Mouse (Mus musculus) cerebellum, adult 8-10 months (tissue): Measurements from ENCODE around the gene Slc10a2.
"Not testable (repeated sequence)": the region's sequence is repeated elsewhere in the genome, so short reads cannot be mapped to it uniquely, and the experiment has no call there.

Experiments used
- DNase-seq: peaks from one replicate; pipeline ENCODE4 v3.0.0; 2022

Slc10a2 gene

DNA sequence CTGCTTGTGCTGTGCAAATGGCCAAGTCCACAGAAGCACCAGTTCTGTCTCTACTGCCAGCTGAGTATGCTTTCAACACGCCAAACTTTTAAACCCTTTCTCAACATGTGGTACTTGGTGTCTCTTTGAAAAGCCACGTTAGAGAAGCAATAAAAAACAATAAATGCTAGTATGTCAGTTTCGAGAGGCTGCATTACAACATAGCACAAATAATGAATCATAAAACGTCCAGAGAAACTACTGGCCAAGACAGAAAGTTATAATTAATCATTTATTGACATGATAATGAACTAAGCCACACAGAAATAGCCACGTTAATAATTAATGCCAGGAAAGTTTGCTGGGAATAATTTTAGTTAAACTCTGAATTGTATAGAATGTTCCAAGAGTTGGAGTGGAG is at the start of gene Slc10a2:
Gene Slc10a2 (minus strand): TSS at position 166 of the 400 bp plus-strand sequence.
- DNase-seq = no peak

DNA sequence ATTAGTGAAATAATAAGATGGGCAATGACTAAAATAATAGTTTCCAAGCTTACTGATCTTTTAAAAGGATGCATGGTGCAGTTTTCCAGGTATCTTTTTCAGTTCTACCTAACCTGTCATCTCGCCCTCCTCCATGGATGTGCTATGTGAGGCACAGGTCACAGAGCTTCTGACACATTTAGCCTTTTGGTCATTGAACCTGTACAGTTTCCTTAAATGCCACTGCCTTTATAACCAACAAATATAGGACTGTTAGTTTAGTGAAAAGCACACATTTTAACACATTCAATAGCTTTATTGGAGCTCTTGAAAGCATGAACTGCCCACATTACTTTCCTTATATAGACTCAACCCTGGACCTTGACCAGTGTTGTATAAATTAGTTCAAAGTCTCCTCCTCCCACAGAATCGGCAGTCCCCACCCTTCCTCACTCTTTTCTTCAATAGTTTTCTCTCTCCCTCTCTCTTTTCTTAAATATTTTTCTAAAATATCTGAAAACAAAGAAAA is 24.2 kb upstream of the Slc10a2 start:
- DNase-seq = no peak

DNA sequence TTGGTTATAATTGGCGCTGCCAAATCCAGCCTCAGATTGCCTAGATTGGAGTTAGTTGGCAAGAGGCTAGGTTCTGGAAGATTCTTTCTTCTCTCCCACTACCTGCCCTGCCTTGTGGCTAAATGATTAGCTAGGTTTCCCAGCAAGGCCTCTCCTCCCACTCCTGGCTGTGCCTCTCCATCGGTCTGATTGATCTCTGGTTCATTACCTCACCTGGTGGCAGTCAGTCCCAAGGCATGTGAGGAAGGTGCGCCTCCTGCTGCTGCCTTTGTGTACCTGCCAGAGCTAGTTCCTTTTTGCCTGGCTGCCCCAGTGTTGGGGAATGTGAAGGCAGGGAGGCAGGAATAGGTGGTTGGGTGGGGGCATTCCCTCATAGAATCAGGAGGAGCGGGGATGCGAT is 1.7 kb upstream of the Slc10a2 start:
- no peak for DNase-seq

DNA sequence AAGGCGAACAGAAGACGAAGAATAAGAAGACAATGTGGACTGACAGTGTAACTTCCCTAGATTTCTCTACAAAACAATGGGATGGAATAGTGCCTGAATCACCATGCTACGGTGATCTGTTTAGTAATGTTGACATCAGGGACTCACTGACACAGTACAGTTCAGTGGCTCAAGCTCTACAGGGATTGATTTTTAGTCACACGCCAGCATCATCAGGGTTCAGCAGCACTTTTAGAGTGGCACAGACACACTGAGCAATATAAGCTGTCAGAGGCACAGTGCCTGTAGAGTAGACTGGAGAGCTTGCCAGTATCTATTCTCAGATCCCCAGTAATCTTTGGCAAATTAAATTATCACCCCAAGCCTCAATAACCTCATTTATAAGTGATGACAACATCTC is 9.8 kb downstream of the Slc10a2 start:
- DNase-seq = no peak

DNA sequence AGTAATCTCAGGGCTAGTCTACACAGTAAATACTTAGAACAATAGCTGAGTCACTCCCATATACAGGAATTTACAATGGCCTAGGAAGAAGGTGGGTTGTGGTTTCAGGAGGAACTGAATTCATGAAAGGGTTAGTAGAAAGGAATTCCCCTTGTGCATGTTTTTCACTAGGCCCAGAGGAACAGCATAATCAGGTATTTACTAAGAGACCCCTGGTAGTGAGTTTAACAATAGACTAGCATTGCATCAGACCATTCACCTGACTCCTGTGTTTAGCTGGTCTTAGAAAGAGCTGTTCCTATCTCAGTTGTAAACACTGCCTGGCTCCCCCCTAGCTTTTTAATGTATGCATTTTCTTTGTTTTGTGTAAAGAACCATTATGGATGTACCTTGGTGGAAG is 11.2 kb downstream of the Slc10a2 start:
- DNase-seq = not testable (repeated sequence)

DNA sequence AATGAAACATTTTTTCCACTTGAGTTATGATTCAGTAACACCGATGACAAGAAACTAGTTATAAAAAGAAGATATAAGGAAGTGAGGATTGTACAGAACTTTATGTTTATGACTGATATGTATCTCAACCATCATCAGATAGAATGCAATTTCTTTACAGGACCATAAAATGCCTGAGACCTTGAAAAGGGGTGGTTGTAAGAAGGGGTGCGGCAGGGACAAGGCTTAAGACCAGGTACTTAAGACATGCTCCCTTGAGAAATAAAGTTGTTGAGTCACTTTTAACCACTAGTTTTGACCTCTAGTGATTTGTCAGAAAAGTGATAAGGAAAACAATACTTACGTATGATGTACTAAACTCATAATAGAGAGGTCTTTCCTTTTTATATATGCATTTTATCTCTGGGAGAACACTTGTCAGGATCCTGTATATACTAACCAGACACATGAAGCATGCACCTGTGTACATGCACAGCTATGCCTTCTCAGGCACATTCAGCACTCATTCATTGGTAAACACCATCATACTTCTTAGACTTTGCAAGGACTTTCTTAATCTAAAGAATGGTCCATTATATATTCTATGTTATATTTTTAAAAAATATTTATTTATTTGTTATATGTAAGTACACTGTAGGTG is 31.4 kb downstream of the Slc10a2 start:
- no peak for DNase-seq

DNA sequence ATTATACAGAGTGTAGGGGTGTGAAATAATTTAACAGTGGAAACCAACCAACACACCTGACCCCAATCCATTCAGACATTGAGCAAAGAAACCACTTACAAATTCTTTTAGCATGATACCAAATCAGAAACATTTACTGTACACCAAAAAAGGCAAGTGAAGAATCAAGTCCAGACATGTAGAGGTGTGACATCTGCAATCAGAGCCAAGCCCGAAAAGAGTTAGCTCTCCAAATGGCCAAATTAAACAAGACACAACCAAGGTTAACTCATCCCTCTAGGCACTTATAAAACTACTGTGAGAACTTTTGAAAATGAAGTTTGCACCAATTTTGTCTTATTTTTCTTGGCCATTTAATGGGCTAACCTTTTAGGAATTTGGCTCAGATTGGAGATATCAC is 46.3 kb downstream of the Slc10a2 start:
- DNase-seq = no peak

DNA sequence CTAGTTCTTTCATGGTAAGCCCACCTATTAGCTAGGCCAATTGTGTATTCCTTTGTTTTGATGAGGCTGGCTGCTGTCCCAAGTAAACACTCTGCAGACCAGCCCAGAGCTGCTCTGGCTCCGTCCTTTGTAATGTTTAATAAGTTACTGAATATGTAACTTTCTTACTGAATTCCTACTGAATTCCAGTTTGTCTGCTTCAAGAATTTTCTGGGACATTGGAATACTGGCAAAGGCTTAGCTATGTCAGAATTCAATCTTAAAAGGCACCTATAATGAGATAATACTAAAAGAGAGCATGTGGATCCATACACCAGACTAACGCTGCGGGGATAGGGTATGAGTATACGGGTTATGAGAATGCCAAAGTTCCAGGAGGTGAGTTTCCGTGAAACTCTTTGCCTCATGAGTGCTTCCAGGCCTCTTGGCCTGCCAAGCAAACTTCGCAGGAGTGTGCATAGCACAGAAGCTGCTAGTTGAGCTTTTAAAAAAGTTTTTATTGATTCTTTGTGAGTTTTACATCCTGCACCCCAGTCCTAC is 60.7 kb downstream of the Slc10a2 start:
- DNase-seq = not testable (repeated sequence)

DNA sequence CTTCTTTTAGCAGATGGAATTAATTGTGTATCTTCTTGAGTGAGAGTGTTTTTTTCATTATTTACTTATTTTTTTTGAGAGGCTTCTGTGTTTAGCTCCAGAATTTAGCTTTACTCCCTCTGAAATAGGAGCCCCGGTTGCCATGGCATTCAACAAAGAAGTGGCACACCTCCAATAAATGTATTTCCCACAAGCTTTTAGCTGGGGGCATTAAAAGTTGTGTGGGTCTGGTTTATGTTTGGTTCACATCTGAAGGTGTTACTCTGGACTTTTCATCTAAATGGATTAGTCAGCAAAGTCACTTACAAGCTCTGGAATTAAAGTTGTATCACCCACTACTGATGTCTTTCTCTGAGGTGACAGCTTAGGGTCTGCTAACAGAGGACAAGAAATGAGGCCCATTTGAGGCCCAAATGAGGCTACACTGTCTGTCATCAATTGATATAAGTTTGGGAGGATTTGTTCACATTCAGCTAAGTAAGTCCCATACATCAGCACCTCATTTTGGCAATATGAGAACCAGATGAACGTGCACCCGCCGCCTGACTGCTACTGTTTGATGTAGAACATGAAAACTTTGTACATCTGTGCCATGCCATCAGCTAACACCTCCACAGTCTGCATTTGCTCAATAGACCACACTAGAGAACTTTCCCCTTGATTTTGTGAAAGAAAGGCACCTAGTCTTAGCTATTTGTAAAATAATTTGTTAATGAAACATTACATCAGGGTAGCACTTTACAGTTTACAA is 66.2 kb downstream of the Slc10a2 start:
- no peak for DNase-seq
